Mouse (Mus musculus) forebrain, embryonic 16.5 days (tissue): ENCODE results near the gene P2ry4. TPM values are rescaled to one million over a fixed set of nuclear protein-coding genes. Genes with fewer than 3 reads are reported as not detected.

ENCODE experiments used
- ATAC-seq: fragments of 200-750 bp; cut with Nextera tagmentation; 2 replicates; pipeline ENCODE4 v1.8.0; 2017; ENCODE audit warnings: mild to moderate bottlenecking, moderate library complexity
- H3K27ac ChIP-seq: fragments of 300-500 bp; sonication (generic); 2 replicates; pipeline ENCODE4 v1.5.1; 2014; ENCODE audit warnings: low read length, control low read depth
- H3K27me3 ChIP-seq: fragments of 300-500 bp; sonication (generic); replicated peaks from 2 replicates; pipeline ENCODE4 v1.6.1; 2014; ENCODE audit warnings: low read length; ENCODE audit not compliant: control insufficient read depth, insufficient read depth
- H3K36me3 ChIP-seq: fragments of 300-500 bp; sonication (generic); 2 replicates; pipeline ENCODE4 v1.6.1; 2014; ENCODE audit not compliant: control insufficient read depth, insufficient read depth
- H3K4me1 ChIP-seq: fragments of 300-500 bp; sonication (generic); replicated peaks from 2 replicates; pipeline ENCODE4 v1.6.1; 2014; ENCODE audit warnings: low read length; ENCODE audit not compliant: control insufficient read depth, insufficient read depth
- H3K4me2 ChIP-seq: fragments of 300-500 bp; sonication (generic); 2 replicates; pipeline ENCODE4 v1.6.1; 2014; ENCODE audit warnings: mild to moderate bottlenecking, low read length, control low read depth
- H3K4me3 ChIP-seq: fragments of 300-500 bp; sonication (generic); replicated peaks from 2 replicates; pipeline ENCODE4 v1.5.1; 2014; ENCODE audit warnings: mild to moderate bottlenecking, low read length, control low read depth
- H3K9ac ChIP-seq: fragments of 300-500 bp; sonication (generic); replicated peaks from 2 replicates; pipeline ENCODE4 v1.6.1; 2014; ENCODE audit warnings: low read depth, low read length, control low read depth
- H3K9me3 ChIP-seq: fragments of 300-500 bp; sonication (generic); 2 replicates; pipeline ENCODE4 v1.6.1; 2016; ENCODE audit warnings: low read length; ENCODE audit not compliant: control insufficient read depth
- WGBS: fragments of 180-500 bp; shearing (Covaris S2); extraction: QIAGEN DNeasy Blood & Tissue Kit; methylation state at CpG from one replicate; pipeline ENCODE4 v1.1.7; 2014; 5-methylcytosine and 5-hydroxymethylcytosine counted together
- polyA plus RNA-seq: library from polyadenylated mRNA; unstranded; fragments of >200 nt; fragmentation: Nextera tagmentation; extraction: Ambion mirVana; gene quantifications from 2 replicates; pipeline ENCODE4 v1.2.1, GENCODE M21; 2015

P2ry4 gene
- not detected in 2 replicates for polyA plus RNA-seq

- no peak for ATAC-seq
- no peaks in the 10 kb centered on the region for H3K27me3 ChIP-seq
- no peak within 1 kb of the TSS for H3K4me2 ChIP-seq
- H3K9ac ChIP-seq: no peak within 1 kb of the TSS
- no peaks in the 10 kb centered on the region for H3K9me3 ChIP-seq
- H3K4me1 ChIP-seq: no peaks in the 10 kb centered on the region
- H3K4me3 ChIP-seq: no peak within 1 kb of the TSS
- 66% methylated on average over 4 of the region's 4 CpGs for WGBS
- H3K27ac ChIP-seq: no peak within 1 kb of the TSS
- no peaks in the 10 kb centered on the region for H3K36me3 ChIP-seq
These were observed at the start of gene P2ry4 for GRCm38 (mm10) chrX:100594791-100595190. TSS of gene P2ry4 (minus strand) at chrX:100594869.

DNA sequence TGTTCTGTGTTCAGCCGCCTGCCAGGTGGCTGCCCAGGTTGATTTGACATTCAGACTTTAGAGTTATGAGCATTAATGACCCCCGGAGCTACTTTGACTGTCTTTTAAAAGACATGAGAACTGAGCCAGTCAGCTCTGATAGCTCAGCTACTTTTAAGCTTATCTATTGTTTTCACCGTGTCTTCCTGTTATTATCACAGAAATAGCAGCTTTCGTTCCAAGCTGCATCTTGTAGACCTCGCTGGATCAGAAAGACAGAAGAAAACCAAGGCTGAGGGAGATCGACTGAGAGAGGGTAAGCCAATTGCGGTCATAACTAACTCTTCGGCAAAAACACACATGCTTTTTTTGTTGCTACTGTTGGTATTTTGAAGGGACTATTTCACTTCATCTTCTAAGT lies 43.8 kb upstream of the P2ry4 start:
- Histone ChIP-seq H3K36me3 (no peaks in the 10 kb centered on the region), H3K4me3 (no peak overlapping the region), H3K27me3 (no peaks in the 10 kb centered on the region), H3K4me1 (no peaks in the 10 kb centered on the region), H3K9ac (no peak overlapping the region), H3K9me3 (no peaks in the 10 kb centered on the region), H3K4me2 (no peak overlapping the region), H3K27ac (no peak overlapping the region)
- 94% methylated on average over 8 of the region's 8 CpGs for WGBS
- ATAC-seq: no peak

DNA sequence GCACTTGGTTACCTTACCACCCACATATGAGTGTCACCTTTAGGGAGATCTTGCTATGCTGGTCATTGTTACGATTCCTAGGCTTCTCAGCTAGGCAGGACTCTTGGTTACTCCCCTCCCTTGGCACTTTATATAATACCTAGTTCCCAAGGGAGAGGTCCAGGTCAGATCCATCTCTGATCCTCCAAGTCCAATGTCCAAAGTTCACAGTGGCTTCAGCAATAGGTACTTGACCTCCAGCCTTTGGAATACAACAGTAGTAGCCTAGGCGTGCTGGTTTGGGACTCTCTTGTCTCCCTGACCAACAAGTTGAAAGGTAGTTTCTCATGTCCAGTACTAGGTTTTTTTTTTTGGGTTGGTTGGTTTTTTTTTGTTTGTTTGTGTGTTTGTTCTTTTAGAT lies 34.4 kb upstream of the P2ry4 start:
- WGBS: 95% methylated on average over 2 of the region's 2 CpGs
- Histone ChIP-seq H3K36me3 (no peaks in the 10 kb centered on the region), H3K27me3 (no peaks in the 10 kb centered on the region), H3K9me3 (no peaks in the 10 kb centered on the region), H3K4me3 (no peak overlapping the region), H3K9ac (no peak overlapping the region), H3K4me1 (peaks cover 12% of the 10 kb centered on the region), H3K27ac (no peak overlapping the region), H3K4me2 (no peak overlapping the region)
- ATAC-seq: no peak

- peak within 1 kb of the TSS; percentile 69 for H3K9ac ChIP-seq
- peaks cover 12% of the 10 kb centered on the region for H3K4me1 ChIP-seq
- peak within 1 kb of the TSS; percentile 39 for H3K27ac ChIP-seq
- WGBS: 20% methylated on average over 62 of the region's 62 CpGs
- H3K9me3 ChIP-seq: no peaks in the 10 kb centered on the region
- H3K36me3 ChIP-seq: no peaks in the 10 kb centered on the region
- ATAC-seq: peak; percentile 100
- H3K27me3 ChIP-seq: no peaks in the 10 kb centered on the region
- peak within 1 kb of the TSS; percentile 74 for H3K4me2 ChIP-seq
- peak within 1 kb of the TSS; percentile 57 for H3K4me3 ChIP-seq
These were observed 31.4 kb upstream of the P2ry4 start, which contains the start of gene Pdzd11 for GRCm38 (mm10) chrX:100625802-100626793. TSS of gene Pdzd11 (minus strand) at chrX:100626568.

- Histone ChIP-seq H3K36me3 (no peaks in the 10 kb centered on the region), H3K4me3 (peak within 1 kb of the TSS; percentile 57), H3K4me2 (peak within 1 kb of the TSS; percentile 74), H3K9ac (peak within 1 kb of the TSS; percentile 69), H3K4me1 (peaks cover 12% of the 10 kb centered on the region), H3K9me3 (no peaks in the 10 kb centered on the region), H3K27ac (peak within 1 kb of the TSS; percentile 39), H3K27me3 (no peaks in the 10 kb centered on the region)
- ATAC-seq: no peak
- 26% methylated on average over 3 of the region's 3 CpGs for WGBS
These were observed 30.8 kb upstream of the P2ry4 start, which contains the start of gene Kif4 for GRCm38 (mm10) chrX:100625546-100625801. TSS of gene Kif4 (plus strand) at chrX:100625737.

DNA sequence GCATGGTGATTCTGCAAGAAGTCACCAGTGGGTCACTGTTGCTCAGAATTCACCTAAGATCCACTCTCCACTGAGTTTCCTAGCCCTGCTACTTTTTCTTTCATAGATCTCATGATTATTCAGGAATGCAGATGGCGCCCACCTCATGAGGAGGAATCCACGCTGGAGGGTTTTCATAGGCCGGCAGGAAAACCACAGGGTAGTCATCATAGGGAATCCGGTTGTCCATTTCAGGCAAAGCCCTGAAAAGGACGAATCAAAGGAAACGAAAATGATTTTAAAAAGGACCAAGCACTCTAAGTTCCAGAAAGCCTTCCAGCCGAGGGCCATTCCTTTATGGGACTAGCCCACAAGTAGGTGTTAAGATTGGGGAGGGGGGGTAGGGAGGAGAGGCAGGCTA lies 30.5 kb upstream of the P2ry4 start:
- 36% methylated on average over 7 of the region's 7 CpGs for WGBS
- Histone ChIP-seq H3K27me3 (no peaks in the 10 kb centered on the region), H3K36me3 (no peaks in the 10 kb centered on the region), H3K9ac (peak overlapping the region; percentile 69), H3K27ac (no peak overlapping the region), H3K4me1 (peaks cover 12% of the 10 kb centered on the region), H3K4me3 (peak overlapping the region; percentile 57), H3K9me3 (no peaks in the 10 kb centered on the region), H3K4me2 (peak overlapping the region; percentile 52)
- 0 out of 2 replicates have a peak, but pooled peaks have one; percentile 1 for ATAC-seq

DNA sequence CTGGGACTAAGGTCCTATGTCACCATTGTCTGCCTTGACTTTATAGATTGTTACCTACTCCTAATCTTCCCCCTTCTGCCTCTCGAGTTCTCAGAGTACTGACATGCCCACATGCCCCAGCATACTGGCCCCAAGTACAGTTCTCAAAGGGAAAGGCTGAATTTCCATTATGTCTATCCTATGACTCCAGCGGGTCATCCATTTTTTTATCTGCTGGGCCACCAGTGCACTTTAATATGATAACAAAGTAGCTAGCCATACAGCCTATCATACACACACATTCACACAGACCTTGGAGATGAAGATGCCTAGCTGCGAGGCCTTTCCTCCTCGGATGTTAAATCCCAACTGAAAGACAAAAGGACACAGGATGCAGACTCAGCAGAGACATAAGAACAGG lies 29.6 kb upstream of the P2ry4 start:
- H3K4me1 ChIP-seq: peaks cover 12% of the 10 kb centered on the region
- no peak for ATAC-seq
- no peaks in the 10 kb centered on the region for H3K36me3 ChIP-seq
- no peaks in the 10 kb centered on the region for H3K9me3 ChIP-seq
- 89% methylated on average over 4 of the region's 4 CpGs for WGBS
- no peaks in the 10 kb centered on the region for H3K27me3 ChIP-seq
- no peak overlapping the region for H3K27ac ChIP-seq
- no peak overlapping the region for H3K9ac ChIP-seq
- H3K4me3 ChIP-seq: no peak overlapping the region
- H3K4me2 ChIP-seq: no peak overlapping the region

- Histone ChIP-seq H3K4me2 (no peak overlapping the region), H3K9ac (no peak overlapping the region), H3K9me3 (no peaks in the 10 kb centered on the region), H3K4me1 (peaks cover 9% of the 10 kb centered on the region), H3K27ac (no peak overlapping the region), H3K36me3 (no peaks in the 10 kb centered on the region), H3K4me3 (no peak overlapping the region), H3K27me3 (no peaks in the 10 kb centered on the region)
- WGBS: 70% methylated on average over 2 of the region's 2 CpGs
- no peak for ATAC-seq
These were observed 26.7 kb upstream of the P2ry4 start for GRCm38 (mm10) chrX:100621366-100621765.

GRCm38 (mm10) chrX:100618488-100618887 lies 23.8 kb upstream of the P2ry4 start:
- Histone ChIP-seq H3K4me3 (no peak overlapping the region), H3K4me1 (no peaks in the 10 kb centered on the region), H3K36me3 (no peaks in the 10 kb centered on the region), H3K27me3 (no peaks in the 10 kb centered on the region), H3K27ac (no peak overlapping the region), H3K9me3 (no peaks in the 10 kb centered on the region), H3K4me2 (no peak overlapping the region), H3K9ac (no peak overlapping the region)
- no peak for ATAC-seq
- 74% methylated on average over 3 of the region's 3 CpGs for WGBS
